Mouse (Mus musculus) ES-E14 (cell line): ENCODE measurements around the gene Gm10447. TPM values are rescaled to one million over a fixed set of nuclear protein-coding genes. Genes with fewer than 3 reads are reported as not detected.
A peak's percentile ranks its signal among the peaks of the same experiment; 100 is the strongest.

Experiments used
- DNase-seq: peaks from one replicate; pipeline ENCODE4 v3.0.0-alpha.2; 2013; ENCODE audit warnings: low read depth, low spot score
- H3K27ac ChIP-seq: 2 replicates; pipeline ENCODE4 v1.5.1; 2012; ENCODE audit warnings: low read depth, mild to moderate bottlenecking, low read length, moderate library complexity, mixed read lengths; ENCODE audit not compliant: poor library complexity, insufficient read depth, severe bottlenecking
- H3K36me3 ChIP-seq: 2 replicates; pipeline ENCODE4 v1.6.1; 2012; ENCODE audit warnings: mild to moderate bottlenecking, low read length, moderate library complexity, mixed read lengths; ENCODE audit not compliant: control insufficient read depth, poor library complexity, insufficient read depth, severe bottlenecking
- H3K4me1 ChIP-seq, 2 experiments: fragments of 150-350 bp in 1 of 2; sonication (generic) in 1 of 2; 2 replicates each; pipeline ENCODE4 v1.6.1; 2012; ENCODE audit warnings: low read length in 2 of 2, mild to moderate bottlenecking in 1 of 2, mixed read lengths in 1 of 2; ENCODE audit not compliant: control insufficient read depth in 2 of 2, insufficient read depth in 2 of 2, poor library complexity in 1 of 2
- H3K4me3 ChIP-seq, 2 experiments: fragments of 150-350 bp in 1 of 2; sonication (generic) in 1 of 2; 2 replicates each; pipeline ENCODE4 v1.5.1; 2012; ENCODE audit warnings: low read length in 2 of 2, low read depth in 1 of 2, mild to moderate bottlenecking in 1 of 2, mixed read lengths in 1 of 2; ENCODE audit not compliant: insufficient read depth in 1 of 2, poor library complexity in 1 of 2, severe bottlenecking in 1 of 2
- H3K9ac ChIP-seq: 2 replicates; pipeline ENCODE4 v1.6.1; 2012; ENCODE audit warnings: low read depth, mild to moderate bottlenecking, low read length, mixed read lengths; ENCODE audit not compliant: poor library complexity, insufficient read depth, severe bottlenecking
- H3K9me3 ChIP-seq: fragments of 150-350 bp; sonication (generic); 2 replicates; pipeline ENCODE4 v1.6.1; 2012; ENCODE audit warnings: low read depth, mild to moderate bottlenecking, low read length; ENCODE audit not compliant: control insufficient read depth, insufficient read depth
- CHD2 ChIP-seq: IDR thresholded peaks from 2 replicates; pipeline ENCODE4 v1.6.1; 2014; ENCODE audit warnings: mild to moderate bottlenecking, low read depth, low read length, inconsistent platforms
- HCFC1 ChIP-seq: IDR thresholded peaks from 2 replicates; pipeline ENCODE4 v1.6.1; 2012; ENCODE audit warnings: low read length, inconsistent platforms, borderline replicate concordance; ENCODE audit not compliant: insufficient read depth
- MAFK ChIP-seq: IDR thresholded peaks from 2 replicates; pipeline ENCODE4 v1.6.1; 2014; ENCODE audit warnings: mild to moderate bottlenecking, low read depth, low read length, inconsistent platforms; ENCODE audit not compliant: insufficient read depth
- ZC3H11A ChIP-seq: IDR thresholded peaks from 2 replicates; pipeline ENCODE4 v1.6.1; 2012; ENCODE audit warnings: low read depth, mild to moderate bottlenecking, inconsistent platforms, low read length, borderline replicate concordance
- ZNF384 ChIP-seq: IDR thresholded peaks from 2 replicates; pipeline ENCODE4 v1.6.1; 2012; ENCODE audit warnings: low read depth, low read length, inconsistent platforms
- in situ Hi-C, 2 experiments: fragments of 600-800 bp; cut with MboI; formaldehyde crosslinking; loops; one replicate each; pipeline ENCODE4 v1.15.1; 2025; ENCODE audit warnings: low sequenced_read_pairs in 2 of 2, inconsistent platforms in 1 of 2; ENCODE audit not compliant: unreplicated experiment in 2 of 2
- total RNA-seq: library from RNA; depleted of rRNA; stranded (reverse); fragments of 300-350 nt; gene quantifications from 2 replicates; pipeline ENCODE4 v1.2.3, GENCODE M21; 2012

Gm10447 gene
- total RNA-seq, 1 experiment = not detected

DNA sequence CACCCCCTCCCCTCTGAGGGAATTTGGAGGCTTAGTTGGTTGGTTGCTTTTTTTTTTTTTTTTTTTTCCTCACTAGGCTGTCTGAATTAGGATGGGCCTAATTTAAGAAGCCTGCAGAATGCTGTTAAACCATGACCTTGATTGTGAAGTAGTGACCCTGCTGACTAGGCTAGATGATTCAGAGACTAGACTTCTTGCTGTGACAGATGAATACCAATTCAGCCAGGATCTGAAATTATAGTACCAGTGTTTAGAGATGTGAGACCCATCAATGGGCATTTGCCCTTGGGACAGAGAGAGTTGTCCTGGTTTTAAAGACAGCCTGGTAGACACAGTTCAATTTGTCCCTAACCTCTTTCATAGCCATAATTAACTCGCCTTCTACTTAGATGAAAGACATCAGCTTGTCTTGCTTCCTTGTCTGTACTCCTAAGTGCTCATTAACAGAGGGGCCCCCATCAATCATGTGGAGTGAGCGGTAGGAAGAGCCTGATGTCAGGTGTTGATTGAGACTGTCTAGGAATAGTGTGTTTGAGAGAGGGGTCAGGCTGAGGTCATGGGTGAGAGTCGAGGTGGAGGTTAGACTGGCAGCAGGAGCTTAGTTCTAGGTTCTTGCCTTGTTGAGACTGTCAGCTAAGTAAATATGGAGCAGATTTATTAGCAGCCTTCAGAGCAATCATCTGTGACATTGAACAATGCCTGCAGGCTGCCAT, 36.5 kb upstream of the Gm10447 start:
- peaks cover 0 to 2% of the 10 kb centered on the region in 2 experiments; a peak in 1 of 4 replicates for H3K4me1 ChIP-seq
- no peak overlapping the region for H3K27ac ChIP-seq
- in situ Hi-C loops = no loop called here
- 0 out of 2 replicates have a peak, but pooled peaks have one; percentile 23 for TF ChIP-seq MAFK
- no peak for TF ChIP-seq HCFC1
- TF ChIP-seq ZNF384 = 0 out of 2 replicates have a peak, but pooled peaks have one; percentile 61
- H3K9ac ChIP-seq = no peak overlapping the region
- DNase-seq = no peak
- no peak overlapping the region for H3K4me3 ChIP-seq
- H3K9me3 ChIP-seq = no peaks in the 10 kb centered on the region
- no peaks in the 10 kb centered on the region for H3K36me3 ChIP-seq

DNA sequence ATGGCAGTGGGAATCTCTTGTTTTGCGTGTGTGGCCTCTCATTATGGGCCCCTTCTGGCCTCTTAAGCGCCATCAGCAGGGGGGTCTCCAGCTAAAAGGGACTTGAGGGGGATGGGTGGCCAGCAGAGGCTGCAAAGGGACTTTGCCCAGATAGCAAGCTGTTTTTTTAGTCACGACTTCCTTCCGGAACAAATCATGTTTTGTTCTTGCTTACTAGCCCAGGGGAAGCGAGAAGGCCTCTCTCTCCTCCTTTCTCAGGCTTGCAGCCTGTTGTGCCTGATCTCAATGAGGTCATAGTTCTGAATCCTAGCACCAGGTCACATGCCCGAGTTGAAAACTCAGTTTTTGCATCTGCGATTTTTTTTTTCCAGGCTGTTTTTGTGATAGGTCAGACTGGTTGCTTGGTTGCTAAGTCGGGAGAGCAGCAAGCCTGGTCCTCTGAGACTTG, 35.1 kb upstream of the Gm10447 start:
- Histone ChIP-seq H3K4me1 (peaks cover 0 to 3% of the 10 kb centered on the region in 2 experiments; a peak in 1 of 4 replicates), H3K27ac (no peak overlapping the region), H3K9me3 (no peaks in the 10 kb centered on the region), H3K36me3 (no peaks in the 10 kb centered on the region), H3K4me3 (no peak overlapping the region), H3K9ac (no peak overlapping the region)
- no peak for TF ChIP-seq CHD2
- TF ChIP-seq HCFC1 = no peak
- no peak for TF ChIP-seq MAFK
- TF ChIP-seq ZNF384 = no peak
- TF ChIP-seq ZC3H11A = no peak
- DNase-seq = no peak
- in situ Hi-C loops = no loop called here

DNA sequence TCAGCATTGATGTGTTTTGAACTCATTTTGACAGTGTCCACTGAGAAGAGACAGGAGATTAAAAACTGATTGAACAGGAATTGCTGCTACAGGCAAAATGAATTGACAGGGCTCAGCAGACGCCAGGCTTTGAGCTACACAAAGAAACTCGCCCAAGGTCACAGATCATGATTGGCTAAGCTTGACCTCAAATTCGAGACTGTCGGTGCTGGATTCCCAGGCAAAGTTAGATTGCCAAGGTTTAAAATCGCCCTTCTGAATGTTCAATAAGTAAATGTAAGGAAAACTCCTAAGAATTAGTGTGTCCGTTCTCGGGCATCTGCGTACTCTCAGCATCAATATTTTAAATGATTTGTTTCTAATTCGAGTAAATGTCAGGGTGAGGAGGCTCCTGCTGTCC, 32.5 kb upstream of the Gm10447 start:
- no peak overlapping the region for H3K4me3 ChIP-seq
- H3K27ac ChIP-seq = no peak overlapping the region
- no peaks in the 10 kb centered on the region for H3K36me3 ChIP-seq
- TF ChIP-seq HCFC1 (no peak), ZNF384 (no peak), MAFK (no peak), ZC3H11A (no peak), CHD2 (no peak)
- H3K9me3 ChIP-seq = no peaks in the 10 kb centered on the region
- peaks cover 0 to 5% of the 10 kb centered on the region in 2 experiments; a peak in 1 of 4 replicates for H3K4me1 ChIP-seq
- in situ Hi-C loops = no loop called here
- no peak for DNase-seq
- H3K9ac ChIP-seq = no peak overlapping the region

DNA sequence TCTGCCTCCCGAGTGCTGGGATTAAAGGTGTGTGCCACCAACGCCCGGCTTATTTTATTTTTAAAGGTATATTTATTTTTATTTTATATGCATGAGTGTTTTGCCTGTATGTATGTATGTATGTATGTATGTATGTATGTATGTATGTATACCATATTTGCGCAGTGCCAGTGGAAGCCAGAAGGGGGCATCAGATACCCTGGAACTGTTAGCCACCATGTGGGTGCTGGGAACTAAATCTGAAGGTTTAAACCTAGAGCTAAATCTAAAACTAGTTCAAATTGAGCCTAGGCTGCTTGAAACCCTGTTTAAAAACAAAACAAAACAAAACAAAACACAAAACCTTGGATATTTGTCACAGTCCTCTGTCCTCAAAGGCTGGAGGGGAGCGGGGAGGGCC, 32.1 kb upstream of the Gm10447 start:
- Histone ChIP-seq H3K4me3 (no peak overlapping the region), H3K36me3 (no peaks in the 10 kb centered on the region), H3K9me3 (no peaks in the 10 kb centered on the region), H3K9ac (no peak overlapping the region), H3K4me1 (peaks cover 0 to 5% of the 10 kb centered on the region in 2 experiments; a peak in 1 of 4 replicates), H3K27ac (no peak overlapping the region)
- in situ Hi-C loops = no loop called here
- TF ChIP-seq ZNF384 (no peak), CHD2 (no peak), HCFC1 (no peak), ZC3H11A (0 out of 2 replicates have a peak, but pooled peaks have one; percentile 26)
- DNase-seq = no peak
